Mouse (Mus musculus) left cerebral cortex, adult 9 months (tissue): ENCODE results near the gene Nat8f1.
"Not testable (repeated sequence)": the region's sequence is repeated elsewhere in the genome, so short reads cannot be mapped to it uniquely, and the experiment has no call there.

Source experiments
- DNase-seq, 2 experiments: peaks; one replicate each; pipeline ENCODE4 v3.0.0; 2022; ENCODE audit warnings: low spot score in 2 of 2

The Nat8f1 gene

GRCm38 (mm10) chr6:85908341-85908740 is 7.1 kb downstream of the Nat8f1 start:
- DNase-seq: no peak

- DNase-seq: peak; percentile 77 to 78
These were observed 8.6 kb downstream of the Nat8f1 start for GRCm38 (mm10) chr6:85906911-85907351.

- peak; percentile 64 to 88 for DNase-seq
These were observed 10.8 kb downstream of the Nat8f1 start, which contains the start of gene Nat8f4 for GRCm38 (mm10) chr6:85904642-85905061. Gene Nat8f4, minus strand, starts transcription at chr6:85904884.

GRCm38 (mm10) chr6:85902303-85902702 is 13.2 kb downstream of the Nat8f1 start:
- DNase-seq: no peak

GRCm38 (mm10) chr6:85898596-85899475 is 16.7 kb downstream of the Nat8f1 start:
- DNase-seq: not testable (repeated sequence)

GRCm38 (mm10) chr6:85895061-85895648 is 20.3 kb downstream of the Nat8f1 start:
- DNase-seq: not testable (repeated sequence)

GRCm38 (mm10) chr6:85888961-85889360 is 26.5 kb downstream of the Nat8f1 start:
- no peak for DNase-seq

- DNase-seq: no peak
These were observed 31.2 kb downstream of the Nat8f1 start for GRCm38 (mm10) chr6:85884311-85884710.

- not testable (repeated sequence) for DNase-seq
These were observed 32.2 kb downstream of the Nat8f1 start for GRCm38 (mm10) chr6:85883246-85883645.

GRCm38 (mm10) chr6:85869006-85869405 is 46.5 kb downstream of the Nat8f1 start, which contains the start of gene Nat8f2:
Gene Nat8f2, minus strand, starts transcription at chr6:85869158.
- DNase-seq: not testable (repeated sequence)

GRCm38 (mm10) chr6:85867726-85868690 is 47.5 kb downstream of the Nat8f1 start:
- no peak for DNase-seq

- not testable (repeated sequence) for DNase-seq
These were observed 48.5 kb downstream of the Nat8f1 start for GRCm38 (mm10) chr6:85866995-85867394.

- DNase-seq: not testable (repeated sequence)
These were observed 49.3 kb downstream of the Nat8f1 start for GRCm38 (mm10) chr6:85866166-85866565.

GRCm38 (mm10) chr6:85864900-85865639 is 50.4 kb downstream of the Nat8f1 start:
- DNase-seq: not testable (repeated sequence)

GRCm38 (mm10) chr6:85863840-85864239 is 51.6 kb downstream of the Nat8f1 start:
- DNase-seq: no peak

- DNase-seq: no peak
These were observed 52.4 kb downstream of the Nat8f1 start for GRCm38 (mm10) chr6:85863136-85863535.

GRCm38 (mm10) chr6:85862565-85862964 is 52.9 kb downstream of the Nat8f1 start:
- no peak for DNase-seq

GRCm38 (mm10) chr6:85861247-85861646 is 54.2 kb downstream of the Nat8f1 start:
- DNase-seq: no peak
